Mouse (Mus musculus) cerebellum, adult 2 months (tissue): Measurements from ENCODE around the gene Gucy2e.

Source experiments
- CTCF ChIP-seq: fragments of 200-500 bp; IDR thresholded peaks from 2 replicates; pipeline ENCODE4 v1.5.1; 2011; ENCODE audit warnings: low read depth, mild to moderate bottlenecking, control low read depth, low read length, moderate library complexity, borderline replicate concordance; ENCODE audit not compliant: insufficient read depth
- POLR2A ChIP-seq: fragments of 200-500 bp; IDR thresholded peaks from 2 replicates; pipeline ENCODE4 v1.6.1; 2011; ENCODE audit warnings: low read length, control low read depth, borderline replicate concordance; ENCODE audit not compliant: insufficient read depth

GRCm38 (mm10) chr11:69251135-69251842 lies 14.5 kb upstream of the Gucy2e start:
- TF ChIP-seq CTCF (peak; percentile 35; the same call in 1 of the 2 replicates), POLR2A (no peak)
